Mouse (Mus musculus) splenic B cell, adult 2 months (primary cell): ENCODE measurements around the gene Pnkp.

Experiments
- DNase-seq: peaks from one replicate; pipeline ENCODE4 v3.0.0-alpha.2; 2011; ENCODE audit warnings: low read depth, low spot score
- H3K27me3 ChIP-seq: 2 replicates; pipeline ENCODE4 v1.6.1; 2012; ENCODE audit warnings: mild to moderate bottlenecking, low read length, moderate library complexity, mixed read lengths; ENCODE audit not compliant: control insufficient read depth, poor library complexity, insufficient read depth, severe bottlenecking
- H3K36me3 ChIP-seq: 2 replicates; pipeline ENCODE4 v1.6.1; 2012; ENCODE audit warnings: mild to moderate bottlenecking, low read length, moderate library complexity, mixed read lengths; ENCODE audit not compliant: control insufficient read depth, poor library complexity, insufficient read depth, severe bottlenecking

The Pnkp gene

GRCm38 (mm10) chr7:44857042-44857552 lies at the start of gene Pnkp:
Gene Pnkp, plus strand, starts transcription at chr7:44857139.
- peak; percentile 84 for DNase-seq
- Histone ChIP-seq H3K36me3 (no peaks in the 10 kb centered on the region), H3K27me3 (no peaks in the 10 kb centered on the region)

- Histone ChIP-seq H3K27me3 (no peaks in the 10 kb centered on the region), H3K36me3 (no peaks in the 10 kb centered on the region)
- DNase-seq, result no peak
Measured at GRCm38 (mm10) chr7:44808927-44809326, 48.0 kb upstream of the Pnkp start.

- DNase-seq, result no peak
- no peaks in the 10 kb centered on the region for H3K36me3 ChIP-seq
- no peaks in the 10 kb centered on the region for H3K27me3 ChIP-seq
Measured at GRCm38 (mm10) chr7:44809466-44809865, 47.5 kb upstream of the Pnkp start.

GRCm38 (mm10) chr7:44810365-44810764 lies 46.6 kb upstream of the Pnkp start:
- DNase-seq, result no peak
- Histone ChIP-seq H3K36me3 (no peaks in the 10 kb centered on the region), H3K27me3 (no peaks in the 10 kb centered on the region)

- no peaks in the 10 kb centered on the region for H3K36me3 ChIP-seq
- no peaks in the 10 kb centered on the region for H3K27me3 ChIP-seq
- no peak for DNase-seq
Measured at GRCm38 (mm10) chr7:44810819-44811557, 46.0 kb upstream of the Pnkp start.

- no peaks in the 10 kb centered on the region for H3K36me3 ChIP-seq
- DNase-seq, result no peak
- no peaks in the 10 kb centered on the region for H3K27me3 ChIP-seq
Measured at GRCm38 (mm10) chr7:44812651-44813325, 44.2 kb upstream of the Pnkp start.

- no peak for DNase-seq
- Histone ChIP-seq H3K36me3 (no peaks in the 10 kb centered on the region), H3K27me3 (no peaks in the 10 kb centered on the region)
Measured at GRCm38 (mm10) chr7:44813985-44814384, 43.0 kb upstream of the Pnkp start.

- no peak for DNase-seq
Measured at GRCm38 (mm10) chr7:44814423-44814822, 42.5 kb upstream of the Pnkp start.

GRCm38 (mm10) chr7:44814952-44815553 lies 41.9 kb upstream of the Pnkp start:
- no peak for DNase-seq
- H3K27me3 ChIP-seq, result no peaks in the 10 kb centered on the region
- no peaks in the 10 kb centered on the region for H3K36me3 ChIP-seq

More at GRCm38 (mm10) chr7:44814423-44814822, 42.5 kb upstream of the Pnkp start:
- H3K36me3 ChIP-seq, result no peaks in the 10 kb centered on the region
- H3K27me3 ChIP-seq, result no peaks in the 10 kb centered on the region

GRCm38 (mm10) chr7:44815721-44816469 lies 41.0 kb upstream of the Pnkp start, which contains the start of the genes Nup62 and Il4i1:
Gene Nup62, plus strand, starts transcription at chr7:44816088.
Gene Il4i1, plus strand, starts transcription at chr7:44816387.
- H3K27me3 ChIP-seq, result no peaks in the 10 kb centered on the region
- peak; percentile 99 for DNase-seq

GRCm38 (mm10) chr7:44816470-44817021 lies 40.4 kb upstream of the Pnkp start, which contains the start of gene Atf5:
Gene Atf5, minus strand, starts transcription at chr7:44816658.
- DNase-seq, result no peak
- H3K27me3 ChIP-seq, result no peaks in the 10 kb centered on the region
- no peaks in the 10 kb centered on the region for H3K36me3 ChIP-seq

More at GRCm38 (mm10) chr7:44815721-44816469, 41.0 kb upstream of the Pnkp start, which contains the start of the genes Nup62 and Il4i1:
- no peaks in the 10 kb centered on the region for H3K36me3 ChIP-seq

- no peak for DNase-seq
- Histone ChIP-seq H3K36me3 (no peaks in the 10 kb centered on the region), H3K27me3 (no peaks in the 10 kb centered on the region)
Measured at GRCm38 (mm10) chr7:44817441-44817840, 39.5 kb upstream of the Pnkp start.

GRCm38 (mm10) chr7:44818164-44818563 lies 38.8 kb upstream of the Pnkp start:
- H3K27me3 ChIP-seq, result no peaks in the 10 kb centered on the region
- no peaks in the 10 kb centered on the region for H3K36me3 ChIP-seq
- no peak for DNase-seq

GRCm38 (mm10) chr7:44818751-44819235 lies 38.1 kb upstream of the Pnkp start:
- DNase-seq, result no peak
- no peaks in the 10 kb centered on the region for H3K27me3 ChIP-seq

More at GRCm38 (mm10) chr7:44818751-44819235, 38.1 kb upstream of the Pnkp start:
- no peaks in the 10 kb centered on the region for H3K36me3 ChIP-seq
